Mouse (Mus musculus) MEL (cell line): ENCODE measurements around the gene Rassf8.

ENCODE experiments used
- CTCF ChIP-seq, 3 experiments: IDR thresholded peaks in 2 of 3; conservative IDR thresholded peaks in 1 of 3; 2 replicates each; pipeline ENCODE4 v1.5.1; 2011 to 2012; ENCODE audit warnings: low read length in 3 of 3, low read depth in 2 of 3, mild to moderate bottlenecking in 2 of 3, improper control_type of control experiment in 1 of 3, inconsistent platforms in 1 of 3, mixed read lengths in 1 of 3, moderate library complexity in 1 of 3; ENCODE audit not compliant: control insufficient read depth in 1 of 3, insufficient read depth in 1 of 3, poor library complexity in 1 of 3, severe bottlenecking in 1 of 3
- ELF1 ChIP-seq: IDR thresholded peaks from 2 replicates; pipeline ENCODE4 v1.6.1; 2014; ENCODE audit warnings: low read depth, mild to moderate bottlenecking, inconsistent platforms, low read length, improper control_type of control experiment, moderate library complexity
- EP300 ChIP-seq, 2 experiments: IDR thresholded peaks; 2 replicates each; pipeline ENCODE4 v1.6.1; 2011; ENCODE audit warnings: improper control_type of control experiment in 2 of 2, low read length in 2 of 2, low read depth in 1 of 2, mild to moderate bottlenecking in 1 of 2
- GABPA ChIP-seq: IDR thresholded peaks from 2 replicates; pipeline ENCODE4 v1.6.1; 2012; ENCODE audit warnings: low read depth, mild to moderate bottlenecking, inconsistent platforms, low read length, improper control_type of control experiment, moderate library complexity
- JUND ChIP-seq: IDR thresholded peaks from 2 replicates; pipeline ENCODE4 v1.6.1; 2011; ENCODE audit warnings: low read depth, mild to moderate bottlenecking, improper control_type of control experiment, low read length
- MAX ChIP-seq: IDR thresholded peaks from 2 replicates; pipeline ENCODE4 v1.6.1; 2011; ENCODE audit warnings: low read length, improper control_type of control experiment
- MYB ChIP-seq: IDR thresholded peaks from 2 replicates; pipeline ENCODE4 v1.6.1; 2011; ENCODE audit warnings: mild to moderate bottlenecking, low read depth, low read length, improper control_type of control experiment
- NRF1 ChIP-seq: IDR thresholded peaks from 2 replicates; pipeline ENCODE4 v1.6.1; 2014; ENCODE audit warnings: low read depth, mild to moderate bottlenecking, inconsistent platforms, low read length, improper control_type of control experiment, moderate library complexity; ENCODE audit not compliant: poor library complexity, insufficient read depth, severe bottlenecking
- POLR2A ChIP-seq, 2 experiments: IDR thresholded peaks; 2 replicates each; pipeline ENCODE4 v1.6.1; 2011 to 2012; ENCODE audit warnings: low read length in 2 of 2, mild to moderate bottlenecking in 2 of 2, control low read depth in 1 of 2, improper control_type of control experiment in 1 of 2, low read depth in 1 of 2, moderate library complexity in 1 of 2; ENCODE audit not compliant: control insufficient read depth in 1 of 2, insufficient read depth in 1 of 2, poor library complexity in 1 of 2
- TAL1 ChIP-seq: IDR thresholded peaks from 2 replicates; pipeline ENCODE4 v1.6.1; 2012; ENCODE audit warnings: mild to moderate bottlenecking, inconsistent platforms, low read length, moderate library complexity, mixed read lengths
- USF1 ChIP-seq: IDR thresholded peaks from 2 replicates; pipeline ENCODE4 v1.6.1; 2014; ENCODE audit warnings: low read depth, mild to moderate bottlenecking, inconsistent platforms, low read length, improper control_type of control experiment, moderate library complexity
- ZKSCAN1 ChIP-seq: IDR thresholded peaks from 2 replicates; pipeline ENCODE4 v1.6.1; 2012; ENCODE audit warnings: low read depth, mild to moderate bottlenecking, inconsistent platforms, low read length, improper control_type of control experiment, moderate library complexity
- ZNF384 ChIP-seq: IDR thresholded peaks from 2 replicates; pipeline ENCODE4 v1.6.1; 2012; ENCODE audit warnings: low read depth, mild to moderate bottlenecking, inconsistent platforms, low read length, improper control_type of control experiment

GRCm38 (mm10) chr6:145770272-145771000 lies 23.9 kb downstream of the Rassf8 start:
- TF ChIP-seq CTCF (IDR thresholded peaks at IDR 0.05 in 2 of 3, conservative IDR thresholded peaks at IDR 0.05 in 1 of 3; ENCODE audit: control insufficient read depth in 1 of 3, insufficient read depth in 1 of 3, low read depth in 2 of 3, low read length in 3 of 3, poor library complexity in 1 of 3, severe bottlenecking in 1 of 3) (no peak), USF1 (no peak), TAL1 (no peak), GABPA (no peak), POLR2A (IDR thresholded peaks at IDR 0.05; ENCODE audit: control insufficient read depth in 1 of 2, insufficient read depth in 1 of 2, low read depth in 1 of 2, low read length in 2 of 2, poor library complexity in 1 of 2) (no peak), EP300 (IDR thresholded peaks at IDR 0.05; ENCODE audit: low read depth in 1 of 2, low read length in 2 of 2) (no peak), NRF1 (no peak), ZKSCAN1 (no peak), JUND (no peak), MYB (no peak), ZNF384 (no peak), ELF1 (no peak), MAX (no peak)
